In genomic region chrX:79651091-79651490, GRCm38 (mm10) we compare ENCODE assay signal across 11 mouse cellular contexts. TPM values are rescaled to one million over a fixed set of nuclear protein-coding genes. Genes with fewer than 3 reads are reported as not detected.
DNase-seq lines count a peak whose midpoint lies in the region; ATAC-seq and TF ChIP-seq lines count a peak whose summit lies in the region.
"Had no signal": no experiment of that assay in that cellular context is flagged by ENCODE, and none has a peak within 500 bp of the region (broad histone marks: within the 10 kb centered on the region; RNA-seq: fewer than 3 reads in every experiment).

No protein-coding gene starts in this region.

- no peaks in the 10 kb centered on the region for H3K36me3 ChIP-seq in lung, embryonic 14.5 days (ENCODE audit: insufficient read depth)
- H3K36me3 ChIP-seq in kidney, embryonic 16.5 days (ENCODE audit: insufficient read depth, low read length) = no peaks in the 10 kb centered on the region
- H3K36me3 ChIP-seq: heart, embryonic 13.5 days had no signal

- H3K4me3 ChIP-seq in lung, embryonic 14.5 days (ENCODE audit: low read depth, low read length) = no peak overlapping the region
- H3K4me3 ChIP-seq in kidney, embryonic 16.5 days (ENCODE audit: low read length) = no peak overlapping the region
- H3K4me3 ChIP-seq: erythroblast, embryonic 14.5 days; heart, embryonic 13.5 days had no signal

- H3K9ac ChIP-seq in lung, embryonic 14.5 days = no peak overlapping the region
- H3K9ac ChIP-seq in kidney, embryonic 16.5 days (replicated peaks; ENCODE audit: low read length) = no peak overlapping the region
- H3K9ac ChIP-seq: heart, embryonic 13.5 days; liver, embryonic 14.5 days had no signal

- no peaks in the 10 kb centered on the region for H3K27me3 ChIP-seq in lung, embryonic 14.5 days (ENCODE audit: insufficient read depth, low read length)
- H3K27me3 ChIP-seq in kidney, embryonic 16.5 days (ENCODE audit: insufficient read depth, low read length) = no peaks in the 10 kb centered on the region
- H3K27me3 ChIP-seq: heart, embryonic 13.5 days had no signal

- WGBS in lung, embryonic 14.5 days = 29% methylated on average over 2 of the region's 2 CpGs
- 62% methylated on average over 2 of the region's 2 CpGs for WGBS in kidney, embryonic 16.5 days

- H3K4me1 ChIP-seq in lung, embryonic 14.5 days (ENCODE audit: insufficient read depth) = no peaks in the 10 kb centered on the region
- H3K4me1 ChIP-seq in kidney, embryonic 16.5 days (ENCODE audit: insufficient read depth, low read length) = no peaks in the 10 kb centered on the region
- H3K4me1 ChIP-seq: heart, embryonic 13.5 days had no signal

- no peak overlapping the region for H3K27ac ChIP-seq in lung, embryonic 14.5 days (ENCODE audit: low read depth)
- no peak overlapping the region for H3K27ac ChIP-seq in kidney, embryonic 16.5 days (ENCODE audit: low read length)
- H3K27ac ChIP-seq: heart, embryonic 13.5 days; liver, embryonic 14.5 days had no signal

- no peak overlapping the region for H3K4me2 ChIP-seq in lung, embryonic 14.5 days
- no peak overlapping the region for H3K4me2 ChIP-seq in kidney, embryonic 16.5 days (replicated peaks; ENCODE audit: low read depth, low read length)
- H3K4me2 ChIP-seq: heart, embryonic 13.5 days had no signal

- DNase-seq in lung, embryonic 14.5 days = peak; percentile 7
- no peak for DNase-seq in lung, postnatal 25 days (ENCODE audit: low spot score)
- DNase-seq in R1 (ENCODE audit: low read depth, low spot score) = peak; percentile 77
- peak; percentile 2 for DNase-seq in embryo, embryonic 10.5 days (ENCODE audit: low spot score)
- DNase-seq in heart, postnatal 4 days = peak; percentile 7
- no peak for DNase-seq in thymus, postnatal 14 days
- DNase-seq: kidney, adult 2 months had no signal

- H3K9me3 ChIP-seq in lung, embryonic 14.5 days (ENCODE audit: low read depth, low read length) = no peaks in the 10 kb centered on the region
- no peaks in the 10 kb centered on the region for H3K9me3 ChIP-seq in kidney, embryonic 16.5 days (ENCODE audit: low read length)
- H3K9me3 ChIP-seq: heart, embryonic 13.5 days had no signal

- no peak for ATAC-seq in lung, embryonic 14.5 days (ENCODE audit: insufficient read depth)
- ATAC-seq in kidney, embryonic 16.5 days (ENCODE audit: low FRiP score, low TSS enrichment) = no peak

- no peak for TF ChIP-seq CTCF in lung, embryonic 14.5 days (IDR thresholded peaks at IDR 0.05; ENCODE audit: low read depth)

RNA-seq across cellular contexts. Expression of gene Mageb16, which starts 20.1 kb away (rescaled TPM):
- polyA plus RNA-seq in lung, embryonic 14.5 days (2014; fragmentation: Nextera tagmentation; extraction: Ambion mirVana) = not detected in 2 replicates
- total RNA-seq in heart, postnatal 4 days (2021) = not detected
- 0.10 TPM in 1 of 2 replicates, not detected in the other for polyA plus RNA-seq in kidney, embryonic 16.5 days (2015; fragmentation: Nextera tagmentation; extraction: Ambion mirVana)
- polyA plus RNA-seq: kidney, adult 2 months had no signal

Comparison
In these comparisons a context has a peak if more than half of its experiments do, and no peak if none do; other contexts are left out.
1. DNase-seq: peak in lung, embryonic 14.5 days (single experiment), R1 (single experiment), embryo, embryonic 10.5 days (single experiment) and heart, postnatal 4 days (single experiment); none in lung, postnatal 25 days (single experiment) and thymus, postnatal 14 days (single experiment).